Mouse (Mus musculus): Measurements from ENCODE around the gene Adipor2. TPM values are rescaled to one million over a fixed set of nuclear protein-coding genes. Genes with fewer than 3 reads are reported as not detected.

Adipor2 gene
- total and polyA plus RNA-seq, 3 experiments, result 57.0 to 63.6 (median 62.7) TPM

DNA sequence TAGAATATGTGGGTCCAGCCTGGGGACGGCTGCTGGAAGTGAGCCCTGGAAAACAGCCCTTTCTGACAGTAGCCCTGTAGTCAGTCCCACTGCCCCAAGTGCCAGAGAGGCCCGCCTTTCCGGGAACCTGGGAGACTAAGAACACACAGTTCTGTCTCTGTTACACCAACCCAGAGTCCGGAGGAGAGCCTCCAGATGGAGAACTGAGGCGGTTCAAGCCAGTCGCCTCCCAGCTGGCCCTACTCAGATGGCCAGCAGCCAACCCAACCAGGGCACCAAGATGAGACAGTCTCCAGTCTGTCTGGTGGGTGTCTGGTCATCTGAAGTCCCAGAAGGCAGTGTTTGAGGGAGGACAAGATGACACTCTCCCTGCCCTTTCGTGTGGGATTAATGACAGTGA lies 95.8 kb downstream of the Adipor2 start:
- intact Hi-C loops (cut with DNase I), result loop anchor here (5.0 kb wide), 1 partner anchor 84 kb away; the partner anchor contains the start of gene Cacna2d4
- TF ChIP-seq POLR2A (IDR thresholded peaks at IDR 0.05; ENCODE audit: insufficient read depth, low read depth, low read length) (no peak), CTCF (IDR thresholded peaks at IDR 0.05) (no peak), EP300 (IDR thresholded peaks at IDR 0.05; ENCODE audit: insufficient read depth, low read depth, low read length) (no peak)

DNA sequence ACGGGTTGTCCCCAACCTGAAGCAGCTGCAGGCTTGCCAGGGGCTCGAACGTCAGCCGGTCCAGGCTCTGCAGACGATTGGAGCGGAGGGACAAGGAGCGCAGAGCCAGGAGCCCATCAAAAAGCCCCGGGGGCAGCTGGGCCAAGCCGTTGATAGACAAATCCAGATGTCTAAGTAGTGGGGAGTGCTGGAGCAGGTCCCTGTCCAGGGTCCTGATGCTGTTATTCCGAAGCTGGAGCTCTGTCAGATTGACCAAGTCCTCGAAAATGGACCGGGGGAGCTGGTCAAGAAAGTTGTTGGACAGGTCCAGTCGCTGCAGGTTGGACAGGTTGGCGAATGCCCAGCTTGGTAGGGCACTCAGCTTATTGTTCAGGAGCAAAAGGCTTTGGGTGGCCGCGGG lies 97.0 kb downstream of the Adipor2 start:
- Histone ChIP-seq H3K79me2 (replicated peaks; ENCODE audit: control insufficient read depth, insufficient read depth, low read length) (no peaks in the 10 kb centered on the region), H3K27ac (no peak overlapping the region), H3K9ac (ENCODE audit: low read depth, low read length) (no peak overlapping the region), H3K4me3 (no peak overlapping the region), H3K27me3 (ENCODE audit: control insufficient read depth, insufficient read depth, low read length) (no peaks in the 10 kb centered on the region), H3K4me1 (ENCODE audit: control insufficient read depth, insufficient read depth, low read length) (no peaks in the 10 kb centered on the region), H3K36me3 (ENCODE audit: control insufficient read depth, insufficient read depth, low read length) (no peaks in the 10 kb centered on the region)
- intact Hi-C loops (cut with DNase I), result loop anchor here (5.0 kb wide), 1 partner anchor 83 kb away; the partner anchor contains the start of gene Cacna2d4
- no peak for TF ChIP-seq POLR2A (IDR thresholded peaks at IDR 0.05; ENCODE audit: insufficient read depth, low read depth, low read length)
- TF ChIP-seq EP300 (IDR thresholded peaks at IDR 0.05; ENCODE audit: insufficient read depth, low read depth, low read length), result no peak
- no peak for TF ChIP-seq CTCF (IDR thresholded peaks at IDR 0.05)
- DNase-seq, result no peak
- 27% methylated on average over 16 of the region's 16 CpGs for WGBS

More for the DNA sequence above, 95.8 kb downstream of the Adipor2 start:
- H3K9ac ChIP-seq (ENCODE audit: low read depth, low read length), result no peak overlapping the region
- no peaks in the 10 kb centered on the region for H3K79me2 ChIP-seq (replicated peaks; ENCODE audit: control insufficient read depth, insufficient read depth, low read length)
- H3K36me3 ChIP-seq (ENCODE audit: control insufficient read depth, insufficient read depth, low read length), result no peaks in the 10 kb centered on the region
- WGBS, result 71% methylated on average over 7 of the region's 7 CpGs
- H3K27me3 ChIP-seq (ENCODE audit: control insufficient read depth, insufficient read depth, low read length), result no peaks in the 10 kb centered on the region
- DNase-seq, result no peak
- H3K4me3 ChIP-seq, result no peak overlapping the region
- no peaks in the 10 kb centered on the region for H3K4me1 ChIP-seq (ENCODE audit: control insufficient read depth, insufficient read depth, low read length)
- no peak overlapping the region for H3K27ac ChIP-seq

DNA sequence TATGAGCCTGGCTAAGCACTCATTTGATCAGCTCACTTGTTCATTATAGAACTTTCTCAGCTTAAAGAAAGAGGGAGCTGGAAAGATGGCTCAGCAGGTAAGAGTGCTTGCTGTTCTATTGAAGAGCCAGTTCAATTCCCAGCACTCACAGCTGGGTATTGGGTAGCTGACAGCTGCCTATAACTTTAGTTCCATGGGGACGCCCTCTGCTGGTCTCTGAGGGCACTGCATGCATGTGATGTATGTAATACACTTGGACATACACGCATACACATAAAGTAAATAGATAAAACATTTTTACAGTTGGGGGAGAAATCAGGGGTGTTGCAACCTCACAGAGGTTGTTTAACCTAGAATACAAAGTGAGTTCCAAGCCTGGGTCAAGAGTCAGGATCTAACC lies 98.1 kb downstream of the Adipor2 start:
- intact Hi-C loops (cut with DNase I), result no loop called here
- Histone ChIP-seq H3K4me3 (no peak overlapping the region), H3K27me3 (ENCODE audit: control insufficient read depth, insufficient read depth, low read length) (no peaks in the 10 kb centered on the region), H3K4me1 (ENCODE audit: control insufficient read depth, insufficient read depth, low read length) (no peaks in the 10 kb centered on the region), H3K9ac (ENCODE audit: low read depth, low read length) (no peak overlapping the region), H3K36me3 (ENCODE audit: control insufficient read depth, insufficient read depth, low read length) (no peaks in the 10 kb centered on the region), H3K27ac (no peak overlapping the region), H3K79me2 (replicated peaks; ENCODE audit: control insufficient read depth, insufficient read depth, low read length) (no peaks in the 10 kb centered on the region)
- no peak for DNase-seq
- TF ChIP-seq POLR2A (IDR thresholded peaks at IDR 0.05; ENCODE audit: insufficient read depth, low read depth, low read length) (no peak), CTCF (IDR thresholded peaks at IDR 0.05) (peak; percentile 20)
- WGBS, result 72% methylated on average over 2 of the region's 2 CpGs

DNA sequence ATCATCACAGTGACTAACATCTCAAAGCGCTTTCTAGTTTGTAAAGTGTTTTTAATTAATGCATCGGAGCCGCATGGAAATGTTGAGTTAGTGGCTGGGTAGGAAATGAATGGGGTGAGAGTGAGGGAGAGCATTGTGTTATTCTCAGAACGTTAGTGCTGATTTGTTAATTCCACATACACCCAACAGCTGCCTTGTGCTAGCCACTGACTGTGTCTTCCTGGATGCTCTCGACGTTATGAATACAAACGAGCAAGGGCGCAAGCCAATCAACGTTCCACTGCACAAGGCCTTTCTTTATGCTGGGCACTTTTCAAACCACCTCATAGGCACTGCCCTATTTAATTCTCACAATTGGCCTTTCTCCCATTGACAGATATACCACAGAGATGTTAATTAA lies 98.8 kb downstream of the Adipor2 start:
- Histone ChIP-seq H3K36me3 (ENCODE audit: control insufficient read depth, insufficient read depth, low read length) (no peaks in the 10 kb centered on the region), H3K27ac (no peak overlapping the region), H3K9ac (ENCODE audit: low read depth, low read length) (no peak overlapping the region), H3K27me3 (ENCODE audit: control insufficient read depth, insufficient read depth, low read length) (no peaks in the 10 kb centered on the region), H3K79me2 (replicated peaks; ENCODE audit: control insufficient read depth, insufficient read depth, low read length) (no peaks in the 10 kb centered on the region), H3K4me1 (ENCODE audit: control insufficient read depth, insufficient read depth, low read length) (no peaks in the 10 kb centered on the region), H3K4me3 (no peak overlapping the region)
- WGBS, result 82% methylated on average over 9 of the region's 9 CpGs
- no peak for DNase-seq
- TF ChIP-seq CTCF (IDR thresholded peaks at IDR 0.05), result no peak
- TF ChIP-seq EP300 (IDR thresholded peaks at IDR 0.05; ENCODE audit: insufficient read depth, low read depth, low read length), result no peak
- TF ChIP-seq POLR2A (IDR thresholded peaks at IDR 0.05; ENCODE audit: insufficient read depth, low read depth, low read length), result no peak
- intact Hi-C loops (cut with DNase I), result no loop called here

DNA sequence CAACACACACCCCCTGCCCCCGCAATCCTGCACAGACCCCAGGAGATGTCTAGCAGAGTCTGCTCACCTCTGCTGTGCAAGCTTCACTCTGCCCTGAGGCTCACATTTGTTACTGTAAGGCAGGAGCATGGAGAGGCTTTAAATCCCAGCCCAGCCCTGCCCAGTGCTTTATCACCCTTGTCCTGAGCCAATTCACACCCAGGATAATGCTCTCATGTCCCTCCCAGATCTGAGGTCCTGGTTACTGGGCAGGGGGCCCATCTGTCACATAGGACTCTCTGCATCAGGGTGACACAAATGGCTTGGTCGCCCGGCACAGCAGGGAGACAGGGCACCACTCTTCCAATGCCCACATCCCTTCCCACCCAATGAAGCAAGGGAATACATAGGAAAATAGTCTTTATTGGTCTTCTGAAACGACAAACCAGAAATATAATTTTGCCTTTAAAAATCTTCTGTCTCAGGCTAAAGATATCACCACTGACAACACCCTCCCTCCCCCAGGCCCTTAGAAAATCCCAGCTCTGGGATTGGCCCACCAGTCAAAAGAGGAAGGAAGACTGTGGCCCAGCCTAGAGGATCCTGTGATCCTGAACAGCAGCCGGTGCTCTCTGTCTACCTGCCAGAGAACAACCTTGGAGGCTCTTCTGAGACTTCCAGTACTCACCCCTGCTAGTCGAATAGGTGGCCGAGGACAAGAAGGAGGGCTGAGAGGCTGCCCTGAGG lies 102.6 kb downstream of the Adipor2 start:
- no peaks in the 10 kb centered on the region for H3K4me1 ChIP-seq (ENCODE audit: control insufficient read depth, insufficient read depth, low read length)
- no peak for DNase-seq
- TF ChIP-seq EP300 (IDR thresholded peaks at IDR 0.05; ENCODE audit: insufficient read depth, low read depth, low read length) (no peak), POLR2A (IDR thresholded peaks at IDR 0.05; ENCODE audit: insufficient read depth, low read depth, low read length) (no peak), CTCF (IDR thresholded peaks at IDR 0.05) (no peak)
- H3K79me2 ChIP-seq (replicated peaks; ENCODE audit: control insufficient read depth, insufficient read depth, low read length), result no peaks in the 10 kb centered on the region
- no peaks in the 10 kb centered on the region for H3K27me3 ChIP-seq (ENCODE audit: control insufficient read depth, insufficient read depth, low read length)
- no peak overlapping the region for H3K9ac ChIP-seq (ENCODE audit: low read depth, low read length)
- 36% methylated on average over 7 of the region's 7 CpGs for WGBS
- no peak overlapping the region for H3K4me3 ChIP-seq
- H3K27ac ChIP-seq, result no peak overlapping the region
- intact Hi-C loops (cut with DNase I), result no loop called here
- H3K36me3 ChIP-seq (ENCODE audit: control insufficient read depth, insufficient read depth, low read length), result no peaks in the 10 kb centered on the region

DNA sequence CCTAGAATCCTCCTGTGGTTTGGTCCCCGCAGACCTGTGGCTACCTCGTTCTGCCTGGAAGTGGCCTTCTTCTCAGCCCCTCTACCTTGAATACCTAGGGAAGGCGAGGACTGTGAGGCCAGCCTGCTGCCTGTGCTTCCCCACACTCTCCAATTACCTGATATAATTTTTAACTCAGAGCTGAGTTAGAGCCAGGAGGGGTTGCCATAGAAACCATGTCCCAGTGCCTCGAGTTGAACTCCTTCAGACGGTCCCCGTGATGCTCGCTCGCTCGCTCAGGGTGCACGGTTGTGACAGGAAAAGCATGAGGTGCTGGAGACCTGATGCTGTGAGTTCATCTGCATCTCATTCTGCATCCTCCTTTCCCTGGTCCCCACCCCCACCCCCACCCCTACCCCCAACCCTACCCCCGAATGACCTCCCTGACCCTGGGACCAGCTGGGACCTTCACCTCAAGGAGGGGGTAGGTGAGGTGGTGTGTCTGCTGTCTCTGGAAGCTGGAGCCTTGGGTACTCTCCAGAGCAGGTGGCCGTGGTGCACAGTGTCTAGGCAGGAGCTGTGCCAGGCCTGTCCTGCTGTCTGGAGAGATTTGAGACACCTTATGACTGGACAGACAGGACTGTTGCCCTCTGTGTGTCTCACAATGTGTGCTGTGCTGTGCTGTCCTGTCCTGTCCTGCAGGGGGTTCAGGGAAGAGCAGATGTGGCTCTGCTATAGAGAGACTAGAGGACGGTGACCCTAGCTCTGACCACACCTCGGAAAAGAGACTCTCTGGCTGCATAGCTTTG lies 103.7 kb downstream of the Adipor2 start:
- no peak overlapping the region for H3K4me3 ChIP-seq
- no peaks in the 10 kb centered on the region for H3K79me2 ChIP-seq (replicated peaks; ENCODE audit: control insufficient read depth, insufficient read depth, low read length)
- 62% methylated on average over 14 of the region's 14 CpGs for WGBS
- no peak overlapping the region for H3K27ac ChIP-seq
- no peaks in the 10 kb centered on the region for H3K4me1 ChIP-seq (ENCODE audit: control insufficient read depth, insufficient read depth, low read length)
- no peak overlapping the region for H3K9ac ChIP-seq (ENCODE audit: low read depth, low read length)
- H3K27me3 ChIP-seq (ENCODE audit: control insufficient read depth, insufficient read depth, low read length), result no peaks in the 10 kb centered on the region
- no peaks in the 10 kb centered on the region for H3K36me3 ChIP-seq (ENCODE audit: control insufficient read depth, insufficient read depth, low read length)
- TF ChIP-seq EP300 (IDR thresholded peaks at IDR 0.05; ENCODE audit: insufficient read depth, low read depth, low read length) (no peak), CTCF (IDR thresholded peaks at IDR 0.05) (no peak), POLR2A (IDR thresholded peaks at IDR 0.05; ENCODE audit: insufficient read depth, low read depth, low read length) (no peak)
- no peak for DNase-seq
- intact Hi-C loops (cut with DNase I), result no loop called here

All from heart, adult 2 months (tissue).